Mouse (Mus musculus) stomach, postnatal 0 days (tissue): ENCODE measurements at regions not wholly inside any gene's neighbourhood (a gene's known extent, or its start where the extent isn't known, plus 50 kb on each side); places are given as distances from the start of the nearest gene placed in this dataset.

Experiments
- ATAC-seq: fragments of 200-750 bp; cut with Nextera tagmentation; 2 replicates; pipeline ENCODE4 v1.8.0; 2017; ENCODE audit not compliant: low FRiP score, low TSS enrichment
- DNase-seq: peaks from one replicate; pipeline ENCODE4 v3.0.0-alpha.2; 2016; ENCODE audit warnings: low spot score
- H3K27ac ChIP-seq: fragments of 300-500 bp; sonication (generic); replicated peaks from 2 replicates; pipeline ENCODE4 v1.5.1; 2014; ENCODE audit warnings: mild to moderate bottlenecking, control low read depth
- H3K27me3 ChIP-seq: fragments of 300-500 bp; sonication (generic); 2 replicates; pipeline ENCODE4 v1.6.1; 2014; ENCODE audit warnings: low read length; ENCODE audit not compliant: control insufficient read depth, insufficient read depth
- H3K36me3 ChIP-seq: fragments of 300-500 bp; sonication (generic); 2 replicates; pipeline ENCODE4 v1.6.1; 2014; ENCODE audit warnings: low read length, mixed read lengths; ENCODE audit not compliant: control insufficient read depth, insufficient read depth
- H3K4me1 ChIP-seq: fragments of 300-500 bp; sonication (generic); replicated peaks from 2 replicates; pipeline ENCODE4 v1.6.1; 2014; ENCODE audit warnings: antibody characterized with exemption; ENCODE audit not compliant: control insufficient read depth, insufficient read depth
- H3K4me2 ChIP-seq: fragments of 300-500 bp; sonication (generic); replicated peaks from 2 replicates; pipeline ENCODE4 v1.6.1; 2014; ENCODE audit warnings: low read depth, mild to moderate bottlenecking, control low read depth, moderate library complexity
- H3K4me3 ChIP-seq: fragments of 300-500 bp; sonication (generic); 2 replicates; pipeline ENCODE4 v1.5.1; 2014; ENCODE audit warnings: low read depth, low read length, control low read depth
- H3K9ac ChIP-seq: fragments of 300-500 bp; sonication (generic); 2 replicates; pipeline ENCODE4 v1.6.1; 2014; ENCODE audit warnings: mild to moderate bottlenecking, low read length, control low read depth, mixed read lengths
- H3K9me3 ChIP-seq: fragments of 300-500 bp; sonication (generic); 2 replicates; pipeline ENCODE4 v1.6.1; 2016; ENCODE audit warnings: low read length; ENCODE audit not compliant: control insufficient read depth
- CTCF ChIP-seq: IDR thresholded peaks from 2 replicates; pipeline ENCODE4 v1.5.1; 2016; ENCODE audit warnings: antibody characterized with exemption, low read depth, mild to moderate bottlenecking, moderate library complexity
- EP300 ChIP-seq: optimal IDR thresholded peaks from 2 replicates; pipeline ENCODE3; 2016; ENCODE audit warnings: antibody characterized with exemption
- WGBS: fragments of 180-500 bp; shearing (Covaris S2); extraction: QIAGEN DNeasy Blood & Tissue Kit; methylation state at CpG from one replicate; pipeline ENCODE4 v1.1.7; 2014; 5-methylcytosine and 5-hydroxymethylcytosine counted together

DNA sequence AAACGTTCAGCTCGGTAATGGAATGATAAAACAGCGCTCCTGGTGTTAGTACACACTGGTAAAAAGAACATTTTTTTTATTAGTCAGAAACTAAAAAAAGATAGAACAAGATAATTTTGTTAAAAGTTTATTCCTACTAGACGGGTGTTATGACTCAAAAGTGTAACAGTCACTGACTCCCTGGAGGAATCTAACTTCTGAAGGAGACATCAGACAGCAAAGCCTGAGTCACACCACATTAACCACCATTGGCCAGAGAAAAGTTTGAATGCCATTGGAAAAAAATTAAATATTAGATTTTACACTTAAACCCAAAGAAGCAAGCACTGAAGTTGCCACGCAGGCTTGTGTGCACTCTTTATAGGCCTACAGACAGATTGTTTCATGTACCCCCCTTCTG is 205.3 kb downstream of the Nedd1 start:
- no peak for DNase-seq
- H3K4me2 ChIP-seq, result no peak overlapping the region
- no peaks in the 10 kb centered on the region for H3K27me3 ChIP-seq
- no peak for ATAC-seq
- H3K9me3 ChIP-seq, result no peaks in the 10 kb centered on the region
- H3K9ac ChIP-seq, result no peak overlapping the region
- no peak overlapping the region for H3K27ac ChIP-seq
- no peaks in the 10 kb centered on the region for H3K36me3 ChIP-seq
- TF ChIP-seq EP300 (no peak), CTCF (no peak)
- H3K4me3 ChIP-seq, result no peak overlapping the region
- H3K4me1 ChIP-seq, result no peaks in the 10 kb centered on the region
- 70% methylated on average over 5 of the region's 5 CpGs for WGBS

DNA sequence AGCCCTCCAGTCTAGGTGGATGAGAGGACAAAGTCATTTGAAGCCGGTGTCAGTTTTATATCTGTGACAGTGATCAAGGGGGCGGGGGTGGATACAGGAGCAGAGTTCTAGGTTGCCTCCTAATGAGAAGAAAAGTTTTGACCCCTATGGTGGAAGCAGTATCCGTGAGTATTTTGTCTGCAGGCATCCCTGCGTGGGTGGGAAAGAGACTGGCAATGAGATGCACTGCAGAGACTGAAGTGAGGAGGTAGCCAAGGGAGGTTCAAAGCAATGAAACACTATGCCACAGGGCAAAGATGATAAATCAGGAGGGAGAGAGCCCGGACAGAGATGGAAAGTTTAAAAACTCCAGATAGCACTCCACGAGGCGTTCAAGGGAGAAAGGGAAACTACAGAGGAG is 210.5 kb downstream of the Nedd1 start:
- TF ChIP-seq CTCF, result no peak
- no peak for TF ChIP-seq EP300
- Histone ChIP-seq H3K4me1 (no peaks in the 10 kb centered on the region), H3K4me3 (no peak overlapping the region), H3K36me3 (no peaks in the 10 kb centered on the region), H3K9ac (no peak overlapping the region), H3K4me2 (no peak overlapping the region), H3K9me3 (no peaks in the 10 kb centered on the region), H3K27ac (no peak overlapping the region), H3K27me3 (no peaks in the 10 kb centered on the region)
- DNase-seq (no peak), ATAC-seq (no peak)
- 66% methylated on average over 7 of the region's 7 CpGs for WGBS

DNA sequence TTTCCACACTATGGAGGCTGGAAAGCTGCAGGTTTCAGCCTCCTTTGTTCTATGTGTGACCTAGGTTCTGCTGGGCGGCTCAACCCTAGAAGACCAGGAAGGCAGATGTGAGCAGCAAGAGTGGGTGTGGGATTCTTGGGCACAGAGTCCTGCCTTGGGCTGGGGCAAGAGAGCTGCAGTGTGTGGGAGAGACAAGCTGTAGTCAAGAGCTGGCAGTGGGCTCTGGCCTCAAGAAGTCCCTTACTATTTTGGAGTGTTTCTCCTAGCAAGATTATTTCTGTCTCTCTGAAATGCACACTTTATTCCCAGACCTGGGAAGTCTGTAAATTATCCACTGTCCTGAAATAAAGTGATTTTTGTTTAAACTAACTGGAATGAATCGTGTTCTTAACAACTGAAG is 211.5 kb downstream of the Nedd1 start:
- Histone ChIP-seq H3K4me2 (no peak overlapping the region), H3K9ac (no peak overlapping the region), H3K4me3 (no peak overlapping the region), H3K36me3 (no peaks in the 10 kb centered on the region), H3K27ac (no peak overlapping the region), H3K9me3 (no peaks in the 10 kb centered on the region), H3K4me1 (no peaks in the 10 kb centered on the region), H3K27me3 (no peaks in the 10 kb centered on the region)
- no peak for DNase-seq
- no peak for ATAC-seq
- WGBS, result 60% methylated on average over 2 of the region's 2 CpGs
- TF ChIP-seq EP300 (no peak), CTCF (no peak)

DNA sequence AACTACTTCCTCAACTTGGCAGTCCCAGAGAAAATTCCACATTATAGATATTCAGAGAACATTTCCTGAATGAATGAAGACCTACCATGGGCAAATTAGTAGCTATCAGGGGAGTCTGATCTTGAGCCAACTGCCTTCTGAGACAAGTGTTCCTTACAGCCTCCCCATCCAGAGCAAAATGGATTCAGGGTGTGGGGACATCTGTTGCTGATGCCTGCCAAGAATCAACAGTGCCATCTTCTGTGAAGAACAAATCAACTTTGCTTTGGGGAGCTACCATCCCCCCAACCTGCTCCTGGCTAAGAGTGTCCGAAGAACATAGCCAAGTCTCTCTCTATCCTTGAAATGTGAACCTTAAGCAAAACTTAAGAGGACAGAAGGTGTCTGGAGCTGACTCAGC is 217.9 kb downstream of the Nedd1 start:
- H3K36me3 ChIP-seq, result no peaks in the 10 kb centered on the region
- H3K4me3 ChIP-seq, result no peak overlapping the region
- ATAC-seq, result no peak
- H3K27me3 ChIP-seq, result no peaks in the 10 kb centered on the region
- WGBS, result 82% methylated on average over 1 of the region's 1 CpGs
- H3K9ac ChIP-seq, result no peak overlapping the region
- H3K27ac ChIP-seq, result no peak overlapping the region
- no peak overlapping the region for H3K4me2 ChIP-seq
- no peaks in the 10 kb centered on the region for H3K4me1 ChIP-seq
- no peak for DNase-seq
- no peaks in the 10 kb centered on the region for H3K9me3 ChIP-seq
- TF ChIP-seq EP300, result no peak
- TF ChIP-seq CTCF, result no peak

DNA sequence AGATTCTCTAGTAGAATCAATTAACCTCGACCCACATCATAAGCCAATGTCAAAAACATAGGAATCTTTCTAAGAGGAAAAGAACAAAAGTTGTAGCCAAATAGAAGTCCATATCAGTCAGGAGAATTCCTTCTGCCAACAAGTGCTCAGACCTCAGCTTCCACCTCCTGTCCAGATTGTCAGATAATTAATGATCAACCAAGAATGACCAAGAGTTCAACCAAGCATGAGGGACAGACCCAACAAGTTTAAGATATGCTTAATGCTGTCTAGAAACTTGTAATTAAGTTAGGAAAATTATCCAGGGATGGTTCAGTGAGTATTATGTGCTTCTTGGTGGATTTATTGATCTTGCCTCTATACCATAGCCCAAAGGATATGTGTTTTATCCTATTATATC is 238.6 kb downstream of the Nedd1 start:
- WGBS, result 37% methylated on average over 1 of the region's 1 CpGs
- no peaks in the 10 kb centered on the region for H3K36me3 ChIP-seq
- TF ChIP-seq EP300 (no peak), CTCF (no peak)
- H3K4me2 ChIP-seq, result no peak overlapping the region
- no peak for DNase-seq
- no peaks in the 10 kb centered on the region for H3K9me3 ChIP-seq
- H3K9ac ChIP-seq, result no peak overlapping the region
- H3K4me3 ChIP-seq, result no peak overlapping the region
- H3K4me1 ChIP-seq, result no peaks in the 10 kb centered on the region
- ATAC-seq, result no peak
- no peaks in the 10 kb centered on the region for H3K27me3 ChIP-seq
- no peak overlapping the region for H3K27ac ChIP-seq

DNA sequence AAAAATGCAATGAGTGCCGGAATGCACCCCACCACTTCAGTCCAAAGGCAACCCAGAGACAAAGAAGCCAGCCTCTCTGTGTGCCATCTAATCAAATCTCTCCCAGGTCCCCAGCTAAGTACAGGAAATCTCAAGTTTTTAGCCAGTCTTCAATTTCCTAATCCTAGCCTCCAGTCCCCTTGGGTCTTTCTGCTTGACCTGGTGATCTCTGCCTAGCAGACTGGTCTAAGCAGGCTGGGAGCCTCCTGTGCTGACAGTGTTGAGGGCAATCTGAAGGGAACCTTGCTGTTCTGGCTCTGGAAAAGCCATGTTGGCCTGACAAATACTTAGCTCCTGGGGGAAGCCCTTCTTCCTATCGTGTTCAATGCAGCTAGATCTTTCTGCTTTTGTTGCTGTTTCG is 248.9 kb downstream of the Nedd1 start:
- H3K9ac ChIP-seq, result no peak overlapping the region
- ATAC-seq (no peak), DNase-seq (no peak)
- no peak overlapping the region for H3K27ac ChIP-seq
- 68% methylated on average over 3 of the region's 3 CpGs for WGBS
- TF ChIP-seq EP300 (no peak), CTCF (no peak)
- H3K27me3 ChIP-seq, result no peaks in the 10 kb centered on the region
- no peaks in the 10 kb centered on the region for H3K4me1 ChIP-seq
- no peak overlapping the region for H3K4me3 ChIP-seq
- H3K4me2 ChIP-seq, result no peak overlapping the region
- no peaks in the 10 kb centered on the region for H3K36me3 ChIP-seq
- H3K9me3 ChIP-seq, result no peaks in the 10 kb centered on the region
